Mouse (Mus musculus) telencephalon, adult 2 months (tissue): ENCODE data around the gene Gm21863.
"Not testable (repeated sequence)": the region's sequence is repeated elsewhere in the genome, so short reads cannot be mapped to it uniquely, and the experiment has no call there.

Source experiments
- DNase-seq: peaks from one replicate; pipeline ENCODE4 v3.0.0-alpha.2; 2011; ENCODE audit warnings: low read depth, low spot score

Gene Gm21863

DNA sequence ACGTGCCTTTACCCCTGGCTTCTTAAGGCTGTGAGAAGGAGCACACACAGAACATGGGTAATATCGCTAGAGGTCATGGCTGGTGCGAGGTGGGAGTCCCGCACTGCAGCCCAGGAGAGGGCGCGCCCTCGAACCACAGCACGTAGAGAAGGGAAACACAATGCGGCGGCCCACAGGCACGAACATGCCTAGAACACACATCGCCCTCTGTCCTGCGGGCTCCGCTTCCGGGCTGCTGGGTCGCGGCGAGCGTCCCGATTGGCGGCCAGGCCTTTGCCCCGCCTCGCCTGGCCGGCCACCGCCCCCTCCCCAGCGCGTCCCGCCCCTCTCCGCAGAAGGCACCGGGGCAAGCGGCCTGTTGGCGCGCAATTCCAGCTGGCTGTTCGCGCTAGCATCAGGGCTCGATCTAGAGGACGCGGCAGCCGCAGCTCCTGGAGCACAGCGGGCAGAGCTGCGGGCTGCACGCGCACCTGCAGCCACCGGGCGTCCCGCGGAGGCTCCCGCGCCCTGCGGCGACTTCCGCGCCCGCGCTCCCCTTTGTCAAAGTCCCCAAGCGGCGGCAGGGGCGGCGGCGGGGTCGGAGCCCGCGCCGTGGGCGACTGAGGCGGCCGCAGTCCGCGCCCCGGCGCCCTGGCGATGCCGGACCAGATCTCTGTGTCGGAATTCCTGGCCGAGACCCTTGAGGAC, at the start of gene Gm21863:
Gene Gm21863, plus strand, starts transcription at position 637 of the 687 bp plus-strand sequence.
- DNase-seq, result not testable (repeated sequence)

- not testable (repeated sequence) for DNase-seq
Measured at GRCm38 (mm10) chr12:19928049-19928448, 26.3 kb upstream of the Gm21863 start.
